Mouse (Mus musculus): ENCODE results near the gene Atg10.

DNA sequence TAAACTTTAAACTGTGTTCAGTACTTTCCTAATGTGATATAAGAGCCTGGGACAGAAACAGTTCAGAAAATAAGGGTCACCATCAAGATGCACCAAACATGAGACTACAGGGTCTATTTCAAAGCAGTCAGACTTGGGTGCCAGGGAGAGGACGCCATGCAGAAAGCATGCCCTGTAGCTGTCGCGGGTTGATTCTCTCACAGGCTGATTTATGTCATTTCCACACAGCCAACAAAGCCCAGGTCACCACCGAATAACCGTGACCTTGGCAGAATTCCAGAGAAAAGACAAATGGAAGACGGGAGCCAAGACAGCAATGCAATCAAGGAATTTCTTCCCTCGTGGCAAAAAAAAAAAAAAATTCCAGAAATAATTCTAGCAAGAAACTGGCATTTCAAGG, 94.7 kb downstream of the Atg10 start:
- TF ChIP-seq POLR2A (IDR thresholded peaks at IDR 0.05; ENCODE audit: borderline replicate concordance, insufficient read depth, low read length) = no peak
- no peak for TF ChIP-seq CTCF (IDR thresholded peaks at IDR 0.05; ENCODE audit: borderline replicate concordance, insufficient read depth, low read depth, low read length)

Data from cerebellum, adult 2 months (tissue).